Mouse (Mus musculus) lung, adult 2 months (tissue): ENCODE measurements at regions not wholly inside any gene's neighbourhood (a gene's known extent, or its start where the extent isn't known, plus 50 kb on each side); places are given as distances from the start of the nearest gene placed in this dataset.

ENCODE experiments used
- CTCF ChIP-seq: fragments of 200-500 bp; IDR thresholded peaks from 2 replicates; pipeline ENCODE4 v1.5.1; 2011; ENCODE audit warnings: mild to moderate bottlenecking, low read length, control low read depth; ENCODE audit not compliant: insufficient read depth
- POLR2A ChIP-seq: fragments of 200-500 bp; IDR thresholded peaks from 2 replicates; pipeline ENCODE4 v1.6.1; 2011; ENCODE audit warnings: low read depth, mild to moderate bottlenecking, control low read depth, low read length, borderline replicate concordance; ENCODE audit errors: extremely low read depth

DNA sequence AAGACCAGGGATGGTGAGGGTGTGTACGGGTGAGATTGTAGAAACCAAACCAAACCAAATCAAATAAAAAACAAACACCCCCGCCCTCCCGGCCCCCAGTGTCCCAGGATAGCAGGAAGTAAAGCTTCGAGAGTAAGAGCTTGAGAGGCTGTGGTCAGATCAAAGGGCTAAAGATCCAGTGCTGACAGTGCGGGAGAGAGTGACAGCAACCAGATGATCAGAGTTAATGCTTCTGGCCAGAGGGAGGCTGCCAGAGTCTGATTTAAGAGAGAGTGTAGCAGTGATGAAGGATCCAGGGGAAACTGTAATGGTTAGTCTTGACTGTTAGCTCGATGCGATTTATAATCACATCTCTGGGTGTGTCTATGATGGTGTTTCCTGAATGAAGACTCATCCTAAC is 467.3 kb downstream of the Tcerg1l start:
- TF ChIP-seq CTCF (no peak), POLR2A (no peak)
